Mouse (Mus musculus): ENCODE measurements around the gene Pacs2. TPM values are rescaled to one million over a fixed set of nuclear protein-coding genes. Genes with fewer than 3 reads are reported as not detected.

Gene Pacs2
- polyA plus RNA-seq, 1 experiment from 2014 or later, result 5.1 TPM

DNA sequence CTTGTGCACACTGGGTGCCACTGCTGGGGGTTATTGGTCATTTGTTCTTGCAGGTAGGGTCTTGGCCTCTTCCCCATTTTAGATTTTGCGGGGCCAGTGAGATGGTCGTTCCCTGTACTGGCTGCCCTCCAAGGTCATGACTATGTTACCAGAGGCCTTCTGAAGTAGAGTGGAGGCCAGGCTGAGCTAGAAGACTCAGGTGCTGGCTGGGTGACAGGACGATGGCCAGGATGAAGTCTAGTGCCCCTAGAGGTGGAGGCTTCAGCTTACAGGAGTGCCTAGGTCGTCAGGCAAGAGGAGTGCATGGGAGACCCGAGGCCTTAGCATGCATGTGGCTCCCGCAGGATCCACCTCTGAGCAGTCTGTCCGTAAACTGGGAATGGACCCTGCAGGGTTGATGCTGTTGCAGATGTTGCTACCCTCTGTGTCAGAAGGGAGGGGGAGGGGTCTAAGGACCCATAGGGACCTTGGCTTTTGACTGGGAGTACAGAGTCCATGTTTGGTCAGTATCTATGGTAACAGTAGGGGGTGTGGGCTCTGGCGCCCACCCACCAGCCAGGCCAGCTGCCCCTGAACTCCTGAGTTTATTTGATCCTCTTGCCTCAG, 89.6 kb downstream of the Pacs2 start:
- 73% methylated on average over 8 of the region's 8 CpGs for WGBS
- Histone ChIP-seq H3K4me3 (ENCODE audit: low read depth, low read length) (no peak overlapping the region), H3K9me3 (ENCODE audit: control insufficient read depth) (no peaks in the 10 kb centered on the region), H3K9ac (ENCODE audit: low read depth, low read length) (no peak overlapping the region), H3K27me3 (replicated peaks; ENCODE audit: control insufficient read depth, insufficient read depth, low read length) (no peaks in the 10 kb centered on the region), H3K27ac (ENCODE audit: low read depth, low read length) (no peak overlapping the region), H3K36me3 (ENCODE audit: control insufficient read depth, insufficient read depth) (no peaks in the 10 kb centered on the region; the same call in 1 of the 2 replicates), H3K4me2 (replicated peaks; ENCODE audit: low read depth) (no peak overlapping the region), H3K4me1 (replicated peaks; ENCODE audit: control insufficient read depth, insufficient read depth, low read length) (no peaks in the 10 kb centered on the region)
- ATAC-seq, result no peak
- peak; percentile 63 for TF ChIP-seq CTCF (IDR thresholded peaks at IDR 0.05; ENCODE audit: low read depth)

DNA sequence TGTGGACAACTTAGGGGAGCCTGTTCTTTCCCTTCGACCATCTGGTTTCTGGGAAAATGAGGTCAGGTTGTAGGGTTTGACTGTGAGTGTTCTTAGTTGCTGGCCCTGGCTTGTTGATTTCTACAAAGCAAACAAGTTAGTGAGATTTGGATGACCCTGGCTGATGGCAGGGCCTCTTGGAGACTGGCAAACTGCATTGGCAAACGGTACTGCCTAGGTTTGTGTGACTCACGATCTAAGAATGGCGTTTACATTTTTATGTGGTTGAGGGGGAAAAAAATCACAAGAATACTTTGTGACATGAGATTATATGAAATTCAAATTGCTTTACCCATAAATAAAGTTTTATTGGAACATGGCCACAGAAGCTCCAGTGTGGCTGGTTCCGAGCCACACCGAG, 92.1 kb downstream of the Pacs2 start:
- no peak overlapping the region for H3K4me2 ChIP-seq (replicated peaks; ENCODE audit: low read depth)
- no peaks in the 10 kb centered on the region for H3K9me3 ChIP-seq (ENCODE audit: control insufficient read depth)
- no peak overlapping the region for H3K4me3 ChIP-seq (ENCODE audit: low read depth, low read length)
- no peak overlapping the region for H3K27ac ChIP-seq (ENCODE audit: low read depth, low read length)
- H3K4me1 ChIP-seq (replicated peaks; ENCODE audit: control insufficient read depth, insufficient read depth, low read length), result no peaks in the 10 kb centered on the region
- no peaks in the 10 kb centered on the region for H3K27me3 ChIP-seq (replicated peaks; ENCODE audit: control insufficient read depth, insufficient read depth, low read length)
- WGBS, result 71% methylated on average over 6 of the region's 6 CpGs
- H3K36me3 ChIP-seq (ENCODE audit: control insufficient read depth, insufficient read depth), result no peaks in the 10 kb centered on the region
- H3K9ac ChIP-seq (ENCODE audit: low read depth, low read length), result no peak overlapping the region
- ATAC-seq, result no peak
- TF ChIP-seq CTCF (IDR thresholded peaks at IDR 0.05; ENCODE audit: low read depth), result no peak

DNA sequence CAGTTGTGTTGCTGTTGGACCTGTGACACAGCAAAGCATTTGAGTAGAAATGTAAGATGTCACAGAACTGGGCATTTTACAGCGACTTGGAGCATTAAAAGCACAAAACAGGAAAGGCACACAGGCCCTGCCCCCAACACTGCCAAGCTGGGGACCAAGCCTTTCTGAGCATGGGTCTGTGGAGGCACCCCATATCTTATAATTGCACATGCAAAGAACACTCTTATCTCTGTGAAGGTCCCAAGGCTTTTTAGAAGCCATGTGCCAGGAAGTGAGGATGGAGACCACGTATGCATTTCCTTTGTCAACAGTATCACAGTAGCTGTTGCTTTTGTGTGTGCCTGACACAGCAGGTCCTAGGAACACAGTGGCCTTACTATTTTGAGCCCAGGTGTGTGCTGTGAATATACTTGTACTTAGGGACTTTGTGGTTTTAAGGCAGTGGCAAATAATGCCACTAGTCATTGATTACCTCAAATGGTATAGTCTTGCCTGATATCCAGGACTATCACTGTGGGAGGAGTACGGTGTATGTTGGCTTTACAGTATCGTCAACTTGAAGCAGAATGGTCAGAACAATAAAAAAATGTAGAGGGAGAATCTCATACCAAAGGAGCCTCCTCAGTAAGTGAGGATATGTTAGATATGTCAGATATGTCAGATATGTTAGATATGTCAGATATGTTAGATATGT, 93.3 kb downstream of the Pacs2 start:
- no peaks in the 10 kb centered on the region for H3K27me3 ChIP-seq (replicated peaks; ENCODE audit: control insufficient read depth, insufficient read depth, low read length)
- TF ChIP-seq CTCF (IDR thresholded peaks at IDR 0.05; ENCODE audit: low read depth), result no peak
- H3K4me2 ChIP-seq (replicated peaks; ENCODE audit: low read depth), result no peak overlapping the region
- H3K9ac ChIP-seq (ENCODE audit: low read depth, low read length), result no peak overlapping the region
- peaks cover 8% of the 10 kb centered on the region; the same call in 1 of the 2 replicates for H3K36me3 ChIP-seq (ENCODE audit: control insufficient read depth, insufficient read depth)
- H3K27ac ChIP-seq (ENCODE audit: low read depth, low read length), result no peak overlapping the region
- no peak overlapping the region for H3K4me3 ChIP-seq (ENCODE audit: low read depth, low read length)
- H3K4me1 ChIP-seq (replicated peaks; ENCODE audit: control insufficient read depth, insufficient read depth, low read length), result no peaks in the 10 kb centered on the region
- ATAC-seq, result no peak
- no peaks in the 10 kb centered on the region for H3K9me3 ChIP-seq (ENCODE audit: control insufficient read depth)
- WGBS, result 61% methylated on average over 4 of the region's 4 CpGs

DNA sequence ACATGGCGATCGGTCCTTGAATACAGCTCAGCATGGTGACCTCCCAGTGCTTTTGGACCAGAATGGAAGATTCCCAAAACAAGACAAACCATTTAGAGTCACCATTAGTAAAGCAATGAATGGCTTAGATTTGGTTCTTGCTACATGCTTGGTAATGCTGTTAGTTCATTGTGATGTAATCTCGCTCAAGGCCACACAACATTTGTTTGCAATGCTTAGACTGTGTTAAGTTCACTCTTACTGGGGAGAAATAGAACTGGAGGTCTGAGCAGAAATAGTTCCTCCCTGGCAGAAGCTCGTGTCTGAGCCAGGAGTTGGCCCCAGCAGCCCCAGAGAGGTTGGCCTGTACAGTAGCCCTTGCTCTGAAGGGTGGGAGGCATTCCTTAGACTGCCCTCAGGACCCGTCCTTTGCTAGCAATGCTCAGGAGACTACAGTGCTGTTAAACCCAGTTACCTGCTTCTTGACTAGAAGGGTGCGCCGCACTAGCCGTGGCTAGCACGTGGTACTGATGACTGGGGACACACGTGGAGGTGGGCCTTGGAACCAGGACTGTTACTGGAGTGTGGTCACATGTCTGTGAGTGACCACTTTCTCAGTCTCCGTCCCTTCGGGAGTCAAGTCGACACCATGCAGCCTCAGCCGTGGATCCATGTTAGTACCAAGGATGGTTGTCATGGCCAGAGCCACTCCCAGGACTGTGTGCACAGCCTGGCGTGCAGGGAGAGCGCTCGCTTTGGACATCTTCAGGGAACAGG, 94.4 kb downstream of the Pacs2 start:
- no peak overlapping the region for H3K4me3 ChIP-seq (ENCODE audit: low read depth, low read length)
- no peak for ATAC-seq
- H3K9me3 ChIP-seq (ENCODE audit: control insufficient read depth), result no peaks in the 10 kb centered on the region
- no peak overlapping the region for H3K9ac ChIP-seq (ENCODE audit: low read depth, low read length)
- H3K36me3 ChIP-seq (ENCODE audit: control insufficient read depth, insufficient read depth), result peaks cover 12% of the 10 kb centered on the region; the same call in 1 of the 2 replicates
- H3K4me2 ChIP-seq (replicated peaks; ENCODE audit: low read depth), result no peak overlapping the region
- WGBS, result 86% methylated on average over 17 of the region's 17 CpGs
- no peak for TF ChIP-seq CTCF (IDR thresholded peaks at IDR 0.05; ENCODE audit: low read depth)
- H3K4me1 ChIP-seq (replicated peaks; ENCODE audit: control insufficient read depth, insufficient read depth, low read length), result no peaks in the 10 kb centered on the region
- H3K27ac ChIP-seq (ENCODE audit: low read depth, low read length), result no peak overlapping the region
- no peaks in the 10 kb centered on the region for H3K27me3 ChIP-seq (replicated peaks; ENCODE audit: control insufficient read depth, insufficient read depth, low read length)

DNA sequence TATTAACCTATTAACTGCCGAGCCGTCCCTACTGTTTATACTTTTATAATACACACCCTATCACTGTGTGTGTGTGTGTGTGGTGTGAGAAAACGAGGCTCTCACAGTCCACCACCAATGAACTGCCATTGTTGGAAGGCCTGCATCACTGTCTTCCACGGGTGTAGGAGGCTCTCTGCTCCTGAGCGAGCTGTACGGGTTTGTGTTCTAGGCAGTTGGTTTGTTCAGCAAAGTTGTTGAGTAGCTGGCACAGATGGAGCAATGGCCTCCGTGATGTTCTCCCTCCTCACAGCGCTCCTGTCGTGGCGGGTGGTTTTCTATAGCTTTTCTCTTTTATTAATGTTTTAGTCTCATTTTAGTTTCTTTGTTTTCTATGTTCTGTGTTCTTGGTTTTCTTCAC, 95.5 kb downstream of the Pacs2 start:
- Histone ChIP-seq H3K36me3 (ENCODE audit: control insufficient read depth, insufficient read depth) (peaks cover 23% of the 10 kb centered on the region; the same call in 1 of the 2 replicates), H3K4me3 (ENCODE audit: low read depth, low read length) (no peak overlapping the region), H3K4me2 (replicated peaks; ENCODE audit: low read depth) (no peak overlapping the region), H3K4me1 (replicated peaks; ENCODE audit: control insufficient read depth, insufficient read depth, low read length) (no peaks in the 10 kb centered on the region), H3K27ac (ENCODE audit: low read depth, low read length) (no peak overlapping the region), H3K9ac (ENCODE audit: low read depth, low read length) (no peak overlapping the region), H3K27me3 (replicated peaks; ENCODE audit: control insufficient read depth, insufficient read depth, low read length) (no peaks in the 10 kb centered on the region), H3K9me3 (ENCODE audit: control insufficient read depth) (no peaks in the 10 kb centered on the region)
- no peak for ATAC-seq
- 89% methylated on average over 10 of the region's 10 CpGs for WGBS
- no peak for TF ChIP-seq CTCF (IDR thresholded peaks at IDR 0.05; ENCODE audit: low read depth)

DNA sequence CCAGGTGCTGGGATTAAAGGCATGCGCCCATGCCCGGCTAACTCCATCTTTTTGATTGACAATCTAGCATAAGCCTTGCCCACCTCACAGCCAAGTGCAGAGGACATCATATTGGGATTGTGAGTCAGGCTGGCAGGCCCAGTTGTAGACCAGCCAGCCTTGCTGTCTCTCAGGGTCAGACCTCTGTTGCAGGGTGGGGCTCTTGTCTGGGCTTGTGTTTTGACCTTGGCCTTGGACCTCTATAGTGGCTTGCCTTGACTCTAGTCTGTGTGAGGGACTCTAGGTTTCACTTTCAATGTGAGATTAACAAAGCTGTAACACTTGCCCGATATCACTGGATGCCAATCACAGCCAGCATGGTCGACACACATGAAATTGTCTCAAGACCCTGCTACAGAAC, 99.8 kb downstream of the Pacs2 start:
- Histone ChIP-seq H3K4me2 (replicated peaks; ENCODE audit: low read depth) (no peak overlapping the region), H3K9me3 (ENCODE audit: control insufficient read depth) (no peaks in the 10 kb centered on the region), H3K36me3 (ENCODE audit: control insufficient read depth, insufficient read depth) (peaks cover 58% of the 10 kb centered on the region), H3K4me3 (ENCODE audit: low read depth, low read length) (no peak overlapping the region), H3K4me1 (replicated peaks; ENCODE audit: control insufficient read depth, insufficient read depth, low read length) (no peaks in the 10 kb centered on the region), H3K27me3 (replicated peaks; ENCODE audit: control insufficient read depth, insufficient read depth, low read length) (no peaks in the 10 kb centered on the region), H3K9ac (ENCODE audit: low read depth, low read length) (no peak overlapping the region), H3K27ac (ENCODE audit: low read depth, low read length) (no peak overlapping the region)
- WGBS, result 72% methylated on average over 4 of the region's 4 CpGs
- peak; percentile 23; the same call in 1 of the 2 replicates for ATAC-seq
- TF ChIP-seq CTCF (IDR thresholded peaks at IDR 0.05; ENCODE audit: low read depth), result no peak

Data from intestine, postnatal 0 days (tissue).